Mouse (Mus musculus) heart, postnatal 0 days (tissue): ENCODE data around the gene Aloxe3. TPM values are rescaled to one million over a fixed set of nuclear protein-coding genes. Genes with fewer than 3 reads are reported as not detected.

Experiments used
- ATAC-seq: fragments of 200-750 bp; cut with Nextera tagmentation; 2 replicates; pipeline ENCODE4 v1.8.0; 2017; ENCODE audit warnings: low read depth, moderate number of reproducible peaks, moderate library complexity; ENCODE audit not compliant: insufficient read depth
- DNase-seq: peaks from one replicate; pipeline ENCODE4 v3.0.0-alpha.2; 2016; ENCODE audit warnings: low spot score
- H3K27ac ChIP-seq: fragments of 300-500 bp; sonication (generic); 2 replicates; pipeline ENCODE4 v1.5.1; 2014; ENCODE audit warnings: low read depth, mild to moderate bottlenecking
- H3K27me3 ChIP-seq: fragments of 300-500 bp; sonication (generic); 2 replicates; pipeline ENCODE4 v1.6.1; 2014; ENCODE audit warnings: low read length, mixed read lengths; ENCODE audit not compliant: control insufficient read depth, insufficient read depth
- H3K36me3 ChIP-seq: fragments of 300-500 bp; sonication (generic); replicated peaks from 2 replicates; pipeline ENCODE4 v1.6.1; 2014; ENCODE audit warnings: low read length, mixed read lengths; ENCODE audit not compliant: control insufficient read depth, insufficient read depth
- H3K4me1 ChIP-seq: fragments of 300-500 bp; sonication (generic); 2 replicates; pipeline ENCODE4 v1.6.1; 2014; ENCODE audit warnings: antibody characterized with exemption; ENCODE audit not compliant: control insufficient read depth, insufficient read depth
- H3K4me2 ChIP-seq: fragments of 300-500 bp; sonication (generic); 2 replicates; pipeline ENCODE4 v1.6.1; 2014; ENCODE audit warnings: low read depth, mild to moderate bottlenecking, low read length, moderate library complexity
- H3K4me3 ChIP-seq: fragments of 300-500 bp; sonication (generic); 2 replicates; pipeline ENCODE4 v1.5.1; 2014; ENCODE audit warnings: low read depth, low read length
- H3K9ac ChIP-seq: fragments of 300-500 bp; sonication (generic); replicated peaks from 2 replicates; pipeline ENCODE4 v1.6.1; 2014; ENCODE audit warnings: low read depth, low read length, mixed read lengths
- H3K9me3 ChIP-seq: fragments of 300-500 bp; sonication (generic); replicated peaks from 2 replicates; pipeline ENCODE4 v1.6.1; 2016; ENCODE audit warnings: low read length; ENCODE audit not compliant: control insufficient read depth
- CTCF ChIP-seq: IDR thresholded peaks from 2 replicates; pipeline ENCODE4 v1.5.1; 2016; ENCODE audit warnings: antibody characterized with exemption, control low read depth, low read depth
- EP300 ChIP-seq: IDR thresholded peaks from 2 replicates; pipeline ENCODE4 v1.6.1; 2016; ENCODE audit warnings: antibody characterized with exemption, low read depth
- WGBS: fragments of 180-500 bp; shearing (Covaris S2); extraction: QIAGEN DNeasy Blood & Tissue Kit; methylation state at CpG from one replicate; pipeline ENCODE4 v1.1.7; 2014; 5-methylcytosine and 5-hydroxymethylcytosine counted together
- polyA plus RNA-seq: library from polyadenylated mRNA; unstranded; fragments of >200 nt; fragmentation: Nextera tagmentation; extraction: Ambion mirVana; gene quantifications from 2 replicates; pipeline ENCODE4 v1.2.1, GENCODE M21; 2015
- total RNA-seq: library from RNA; depleted of rRNA; stranded (reverse); fragments of >200 nt; gene quantifications from 2 replicates; pipeline ENCODE4 v1.2.3, GENCODE M21; 2014; ENCODE audit warnings: low replicate concordance

Gene Aloxe3
- total and polyA plus RNA-seq, 2 experiments from 2014 or later, result not detected

GRCm38 (mm10) chr11:69099177-69099914 lies 26.4 kb upstream of the Aloxe3 start:
- no peak for TF ChIP-seq CTCF
- TF ChIP-seq EP300, result peak; percentile 92
- WGBS, result 2% methylated on average over 22 of the region's 22 CpGs
- peaks cover 16% of the 10 kb centered on the region for H3K4me1 ChIP-seq

DNA sequence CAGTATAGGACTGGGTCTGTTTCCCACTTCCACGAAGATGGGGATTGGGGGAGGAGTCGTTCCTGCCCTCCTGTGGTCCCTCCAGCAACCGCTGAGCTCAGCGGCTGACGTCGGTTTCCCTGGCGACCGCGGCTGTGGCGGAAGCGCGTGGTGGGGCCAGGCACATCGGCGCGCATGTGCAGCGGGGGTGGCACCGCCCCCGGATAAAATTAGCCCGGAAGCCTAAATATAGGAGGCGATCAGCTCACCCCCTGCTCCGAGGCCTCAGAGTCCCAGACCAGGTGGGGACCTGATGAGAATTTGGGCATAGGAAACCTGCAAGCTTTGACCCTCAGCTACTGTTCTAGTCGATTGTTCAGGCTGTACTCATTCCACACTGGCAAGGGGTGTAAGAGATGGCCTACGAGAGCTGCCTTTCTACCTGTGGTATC lies 25.8 kb upstream of the Aloxe3 start:
- H3K27ac ChIP-seq, result peak overlapping the region; percentile 99
- H3K4me3 ChIP-seq, result peak overlapping the region; percentile 76
- TF ChIP-seq EP300 (peak; percentile 80), CTCF (peak; percentile 25; the same call in 1 of the 2 replicates)
- DNase-seq (peak; percentile 97), ATAC-seq (peak; percentile 31)
- H3K4me1 ChIP-seq, result peaks cover 16% of the 10 kb centered on the region
- under 1% methylated on average over 23 of the region's 23 CpGs for WGBS
- peak overlapping the region; percentile 71 for H3K4me2 ChIP-seq
- peaks cover 49% of the 10 kb centered on the region for H3K36me3 ChIP-seq
- no peaks in the 10 kb centered on the region for H3K27me3 ChIP-seq
- no peaks in the 10 kb centered on the region for H3K9me3 ChIP-seq
- H3K9ac ChIP-seq, result peak overlapping the region; percentile 66

More at GRCm38 (mm10) chr11:69099177-69099914, 26.4 kb upstream of the Aloxe3 start:
- DNase-seq (peak; percentile 77), ATAC-seq (no peak)
- no peaks in the 10 kb centered on the region for H3K27me3 ChIP-seq
- peak overlapping the region; percentile 99 for H3K27ac ChIP-seq
- H3K9me3 ChIP-seq, result no peaks in the 10 kb centered on the region
- peak overlapping the region; percentile 76 for H3K4me3 ChIP-seq
- peak overlapping the region; percentile 66 for H3K9ac ChIP-seq
- peaks cover 43% of the 10 kb centered on the region for H3K36me3 ChIP-seq
- H3K4me2 ChIP-seq, result peak overlapping the region; percentile 71

- Histone ChIP-seq H3K36me3 (peaks cover 57% of the 10 kb centered on the region), H3K4me1 (peaks cover 16% of the 10 kb centered on the region), H3K4me3 (peak overlapping the region; percentile 76; the same call in 1 of the 2 replicates), H3K9me3 (no peaks in the 10 kb centered on the region), H3K27ac (peak overlapping the region; percentile 99), H3K27me3 (no peaks in the 10 kb centered on the region), H3K4me2 (peak overlapping the region; percentile 71), H3K9ac (peak overlapping the region; percentile 32; the same call in 1 of the 2 replicates)
- ATAC-seq (no peak), DNase-seq (no peak)
- TF ChIP-seq EP300, result no peak
- TF ChIP-seq CTCF, result no peak
- WGBS, result 84% methylated on average over 20 of the region's 20 CpGs
Observed at GRCm38 (mm10) chr11:69100639-69101360, 24.9 kb upstream of the Aloxe3 start.

GRCm38 (mm10) chr11:69101604-69102402 lies 23.9 kb upstream of the Aloxe3 start:
- Histone ChIP-seq H3K9me3 (no peaks in the 10 kb centered on the region), H3K27ac (no peak overlapping the region), H3K4me2 (no peak overlapping the region), H3K4me1 (peaks cover 16% of the 10 kb centered on the region), H3K36me3 (peaks cover 67% of the 10 kb centered on the region), H3K4me3 (no peak overlapping the region), H3K9ac (no peak overlapping the region), H3K27me3 (no peaks in the 10 kb centered on the region)
- WGBS, result 88% methylated on average over 21 of the region's 21 CpGs
- TF ChIP-seq CTCF (no peak), EP300 (no peak)
- DNase-seq (no peak), ATAC-seq (no peak)

DNA sequence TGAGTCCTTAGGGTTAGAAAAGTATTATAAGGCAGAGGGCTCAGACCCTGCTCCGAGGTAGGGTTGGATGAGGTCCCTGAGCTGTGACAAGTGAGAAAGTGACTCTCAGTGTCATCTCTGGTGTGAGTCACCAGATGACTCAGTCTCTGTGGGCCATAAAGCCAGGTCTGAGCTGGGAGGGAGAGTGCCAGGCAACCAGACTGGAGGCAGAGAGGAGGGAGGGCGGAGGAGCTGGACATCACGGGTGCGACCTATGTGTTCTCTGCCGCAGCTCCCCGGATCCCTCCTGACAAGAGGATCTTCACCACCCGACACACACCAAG lies 23.3 kb upstream of the Aloxe3 start:
- H3K9ac ChIP-seq, result no peak overlapping the region
- no peak for TF ChIP-seq EP300
- no peak for TF ChIP-seq CTCF
- H3K27ac ChIP-seq, result no peak overlapping the region
- H3K9me3 ChIP-seq, result no peaks in the 10 kb centered on the region
- peaks cover 16% of the 10 kb centered on the region for H3K4me1 ChIP-seq
- DNase-seq (no peak), ATAC-seq (no peak)
- no peak overlapping the region for H3K4me2 ChIP-seq
- H3K36me3 ChIP-seq, result peaks cover 73% of the 10 kb centered on the region
- H3K27me3 ChIP-seq, result no peaks in the 10 kb centered on the region
- 94% methylated on average over 7 of the region's 7 CpGs for WGBS
- H3K4me3 ChIP-seq, result no peak overlapping the region
